Mouse (Mus musculus): ENCODE data around the gene Mgat3.

The Mgat3 gene

GRCm38 (mm10) chr15:80255646-80256121 is 82.2 kb downstream of the Mgat3 start:
- in situ Hi-C loops (cut with MboI; ENCODE audit: unreplicated experiment in 2 of 2), result loop anchor here (25.0 kb wide), 2 partner anchors 682 to 1107 kb away; partner anchors contain the start of genes Adsl (in 1 of the 2) and Slc25a17 (in 1 of the 2)

- in situ Hi-C loops (cut with MboI; ENCODE audit: unreplicated experiment in 2 of 2), result loop anchor here (25.0 kb wide), 2 partner anchors 681 to 1106 kb away; partner anchors contain the start of genes Adsl (in 1 of the 2) and Slc25a17 (in 1 of the 2)
Measured at GRCm38 (mm10) chr15:80256242-80256641, 82.7 kb downstream of the Mgat3 start.

GRCm38 (mm10) chr15:80256656-80257601 is 83.4 kb downstream of the Mgat3 start:
- in situ Hi-C loops (cut with MboI; ENCODE audit: unreplicated experiment in 2 of 2), result loop anchor here (25.0 kb wide), 2 partner anchors 680 to 1105 kb away; partner anchors contain the start of genes Adsl (in 1 of the 2) and Slc25a17 (in 1 of the 2)

GRCm38 (mm10) chr15:80257602-80258239 is 84.2 kb downstream of the Mgat3 start:
- in situ Hi-C loops (cut with MboI; ENCODE audit: unreplicated experiment in 2 of 2), result loop anchor here (25.0 kb wide), 2 partner anchors 680 to 1105 kb away; partner anchors contain the start of genes Adsl (in 1 of the 2) and Slc25a17 (in 1 of the 2)

- in situ Hi-C loops (cut with MboI; ENCODE audit: unreplicated experiment in 2 of 2), result loop anchor here (25.0 kb wide), 2 partner anchors 679 to 1104 kb away; partner anchors contain the start of genes Adsl (in 1 of the 2) and Slc25a17 (in 1 of the 2)
Measured at GRCm38 (mm10) chr15:80258240-80259170, 85.0 kb downstream of the Mgat3 start.

- in situ Hi-C loops (cut with MboI; ENCODE audit: unreplicated experiment in 2 of 2), result loop anchor here (5.0 to 25.0 kb wide), 5 partner anchors 32 to 1103 kb away; partner anchors contain the start of genes Adsl (in 1 of the 2) and Slc25a17 (in 1 of the 2)
Measured at GRCm38 (mm10) chr15:80259406-80260045, 86.0 kb downstream of the Mgat3 start.

- in situ Hi-C loops (cut with MboI; ENCODE audit: unreplicated experiment in 2 of 2), result loop anchor here (5.0 to 25.0 kb wide), 5 partner anchors 33 to 1102 kb away; partner anchors contain the start of genes Adsl (in 1 of the 2) and Slc25a17 (in 1 of the 2)
Measured at GRCm38 (mm10) chr15:80260677-80261076, 87.2 kb downstream of the Mgat3 start.

- in situ Hi-C loops (cut with MboI; ENCODE audit: unreplicated experiment in 2 of 2), result loop anchor here (5.0 to 25.0 kb wide), 5 partner anchors 34 to 1101 kb away; partner anchors contain the start of genes Adsl (in 1 of the 2) and Slc25a17 (in 1 of the 2)
Measured at GRCm38 (mm10) chr15:80261100-80261499, 87.6 kb downstream of the Mgat3 start.

GRCm38 (mm10) chr15:80263610-80264575 is 90.4 kb downstream of the Mgat3 start, which contains the start of gene Rps19bp1:
Gene Rps19bp1, minus strand, starts transcription at chr15:80264315.
- in situ Hi-C loops (cut with MboI; ENCODE audit: unreplicated experiment in 2 of 2), result loop anchor here (5.0 to 25.0 kb wide), 5 partner anchors 37 to 1098 kb away; partner anchors contain the start of genes Adsl (in 1 of the 2) and Slc25a17 (in 1 of the 2)

Data from v-Abl transformed pro-B cells (cell line).